Mouse (Mus musculus) embryo, embryonic 11.5 days (tissue): ENCODE measurements around the gene Spocd1.
A peak's percentile ranks its signal among the peaks of the same experiment; 100 is the strongest.

Experiments
- DNase-seq: peaks from one replicate; pipeline ENCODE4 v3.0.0-alpha.2; 2012; ENCODE audit warnings: low read depth, low spot score

Spocd1 gene

DNA sequence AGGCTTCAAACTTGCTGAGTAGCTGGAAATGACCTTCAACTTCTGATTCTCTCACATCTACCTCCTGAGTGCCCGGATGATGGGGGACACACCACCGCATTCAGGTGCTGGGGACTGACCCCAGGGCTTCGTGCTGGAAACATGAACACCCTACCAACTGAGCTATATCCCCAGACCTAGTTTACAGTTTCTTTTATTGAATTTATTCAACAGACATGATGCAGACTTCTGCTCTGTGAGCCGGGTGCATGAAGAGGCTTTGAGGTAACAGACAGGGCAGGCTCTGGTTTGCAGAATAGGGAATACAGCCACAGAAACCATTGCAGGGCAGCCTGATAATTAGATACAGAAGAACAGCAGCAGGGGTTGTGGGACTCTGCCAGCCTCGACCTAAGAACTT is 10.6 kb upstream of the Spocd1 start:
- no peak for DNase-seq

- DNase-seq: no peak
These were observed 10.1 kb upstream of the Spocd1 start for GRCm38 (mm10) chr4:129918901-129919300.

- no peak for DNase-seq
These were observed 8.3 kb upstream of the Spocd1 start for GRCm38 (mm10) chr4:129920542-129921313.

GRCm38 (mm10) chr4:129921314-129921587 is 7.8 kb upstream of the Spocd1 start:
- no peak for DNase-seq

- DNase-seq: no peak
These were observed 4.9 kb upstream of the Spocd1 start for GRCm38 (mm10) chr4:129924143-129924542.

DNA sequence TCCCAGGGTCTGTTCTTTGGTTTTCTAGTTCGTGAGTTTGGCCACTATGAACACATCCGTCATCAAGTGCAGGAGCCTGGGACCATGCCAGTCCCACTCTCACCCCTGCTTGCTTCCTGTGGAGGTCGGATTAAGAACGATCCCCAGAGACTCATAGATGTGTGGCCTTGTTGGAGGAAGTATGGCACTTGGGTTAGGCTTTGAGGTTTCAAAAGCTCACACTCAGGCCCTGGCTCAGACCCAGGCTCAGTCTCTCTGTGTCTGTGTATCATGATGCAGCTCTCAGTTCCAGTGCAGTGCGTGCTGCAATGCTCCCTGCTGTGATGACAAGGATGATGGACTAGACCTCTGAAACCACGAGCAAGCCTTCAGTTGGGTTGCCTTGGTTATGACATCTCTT is 4.4 kb upstream of the Spocd1 start:
- DNase-seq: no peak

GRCm38 (mm10) chr4:129926544-129926943 is 2.5 kb upstream of the Spocd1 start:
- DNase-seq: no peak

DNA sequence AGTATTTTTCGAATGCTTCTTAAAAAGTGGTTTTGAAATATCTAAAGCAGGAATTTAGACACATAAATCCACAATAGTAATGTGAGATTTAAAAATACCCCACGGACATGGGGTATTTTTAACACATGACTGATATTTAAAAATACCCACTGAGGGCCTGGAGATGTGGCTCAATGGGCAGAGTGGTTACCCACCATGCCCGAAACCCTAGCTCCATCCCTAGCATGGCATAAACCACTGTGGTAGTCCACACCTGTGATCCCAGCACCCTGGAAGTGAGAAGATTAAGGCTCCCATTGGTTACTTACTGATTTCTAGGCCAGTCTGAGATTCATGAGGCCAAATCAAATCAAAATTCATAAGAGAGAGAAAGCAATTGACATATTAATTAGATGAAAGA is 2.0 kb upstream of the Spocd1 start:
- no peak for DNase-seq

DNA sequence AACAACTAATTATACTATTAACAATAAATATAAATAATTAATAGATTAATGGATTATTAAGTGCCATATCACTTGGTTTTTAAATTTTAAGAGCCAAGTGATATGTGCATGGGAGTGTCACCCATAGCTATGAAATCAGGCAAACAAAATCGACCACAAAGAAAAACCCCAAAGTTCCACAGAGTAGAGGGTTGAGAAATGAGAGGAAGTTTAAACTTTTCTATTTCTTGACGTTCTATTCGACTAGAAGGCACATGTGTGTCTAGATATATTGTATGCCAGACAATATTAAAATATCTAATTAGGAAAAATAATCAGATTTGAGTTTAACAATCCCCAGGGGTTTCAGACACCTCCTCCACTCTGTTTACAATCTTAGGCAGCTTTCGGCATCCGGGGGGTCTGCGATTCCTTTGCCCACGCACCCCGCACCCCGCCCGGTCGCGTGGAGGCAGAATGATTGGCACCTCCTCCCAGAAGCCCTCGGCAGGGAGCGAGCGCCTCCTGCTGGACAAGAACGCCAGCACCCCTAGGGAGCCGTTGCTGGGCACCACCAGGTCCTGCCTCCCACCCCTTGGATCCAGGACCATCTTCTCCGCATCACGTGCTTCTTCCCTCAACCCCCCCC is 811 bp upstream of the Spocd1 start:
- peak; percentile 45 for DNase-seq

DNA sequence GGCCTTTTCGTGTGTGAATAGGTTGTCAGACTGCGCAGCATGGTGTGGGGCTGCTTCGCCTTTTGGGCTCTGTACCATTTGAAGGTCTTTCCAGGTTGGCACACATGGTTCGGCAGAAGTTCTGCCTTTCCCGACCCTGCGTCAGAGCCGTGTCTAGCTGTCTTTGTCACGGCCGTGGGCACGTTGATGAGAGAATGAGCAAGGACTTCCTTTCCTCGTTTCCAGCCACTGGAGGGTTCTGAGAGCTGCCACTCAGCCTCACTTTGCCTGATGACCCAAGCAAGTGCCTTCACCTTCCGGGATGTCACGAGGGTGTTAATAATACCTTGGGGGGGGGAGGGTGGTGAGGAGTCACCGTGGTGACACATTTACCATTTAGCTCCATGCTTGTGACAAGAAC is 4.6 kb downstream of the Spocd1 start:
- no peak for DNase-seq

- DNase-seq: no peak
These were observed 5.3 kb downstream of the Spocd1 start for GRCm38 (mm10) chr4:129934177-129934855.

GRCm38 (mm10) chr4:129951359-129951821 is 22.3 kb downstream of the Spocd1 start:
- DNase-seq: no peak

DNA sequence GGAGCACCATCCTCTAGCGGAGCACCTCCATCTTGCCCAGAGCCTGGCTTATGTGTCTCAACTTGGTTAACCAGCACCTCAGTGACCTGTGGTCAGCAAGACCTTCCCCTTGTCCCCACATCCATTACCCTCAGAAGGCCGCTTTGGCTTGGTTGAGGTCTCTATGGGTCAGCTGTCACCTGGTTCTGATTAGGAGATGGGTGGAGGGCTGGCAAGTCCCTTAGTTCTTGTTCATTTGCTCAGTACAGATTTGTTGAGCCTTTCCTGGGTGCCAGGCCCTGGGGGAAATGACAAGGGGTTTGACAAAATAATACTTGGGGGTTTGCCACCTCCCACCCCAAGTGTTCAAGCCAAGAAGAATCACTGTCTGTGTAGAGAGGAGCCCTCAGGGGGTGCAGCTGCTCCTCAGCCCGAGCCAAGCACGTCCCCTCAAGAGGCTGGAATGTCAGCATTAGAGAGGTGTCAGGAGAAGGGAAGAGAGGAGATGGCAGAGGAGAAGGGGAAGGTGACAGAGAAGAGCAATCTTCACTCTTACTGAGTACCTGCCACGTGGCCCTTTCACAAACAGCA is 23.3 kb downstream of the Spocd1 start:
- no peak for DNase-seq

DNA sequence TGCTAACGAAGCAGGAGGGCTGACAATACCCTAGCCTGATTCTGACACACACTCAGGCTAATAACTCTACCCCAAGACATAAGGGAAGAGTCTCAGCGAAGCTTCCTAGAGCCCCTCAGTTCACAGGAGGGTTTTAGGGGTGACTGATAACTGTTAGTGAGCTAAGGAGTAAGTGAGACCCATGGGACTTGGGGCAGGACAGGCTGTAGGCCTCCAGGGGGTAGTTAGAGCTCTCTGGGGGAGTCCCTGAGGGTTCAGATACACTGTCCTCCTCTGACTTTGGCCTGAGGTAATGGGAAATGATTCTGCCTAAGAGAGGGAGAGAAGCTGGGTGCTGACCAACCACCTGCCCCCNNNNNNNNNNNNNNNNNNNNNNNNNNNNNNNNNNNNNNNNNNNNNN is 25.5 kb downstream of the Spocd1 start:
- no peak for DNase-seq

GRCm38 (mm10) chr4:129960180-129960944 is 31.3 kb downstream of the Spocd1 start:
- peak; percentile 46 for DNase-seq

- DNase-seq: no peak
These were observed 36.2 kb downstream of the Spocd1 start for GRCm38 (mm10) chr4:129965294-129965693.

DNA sequence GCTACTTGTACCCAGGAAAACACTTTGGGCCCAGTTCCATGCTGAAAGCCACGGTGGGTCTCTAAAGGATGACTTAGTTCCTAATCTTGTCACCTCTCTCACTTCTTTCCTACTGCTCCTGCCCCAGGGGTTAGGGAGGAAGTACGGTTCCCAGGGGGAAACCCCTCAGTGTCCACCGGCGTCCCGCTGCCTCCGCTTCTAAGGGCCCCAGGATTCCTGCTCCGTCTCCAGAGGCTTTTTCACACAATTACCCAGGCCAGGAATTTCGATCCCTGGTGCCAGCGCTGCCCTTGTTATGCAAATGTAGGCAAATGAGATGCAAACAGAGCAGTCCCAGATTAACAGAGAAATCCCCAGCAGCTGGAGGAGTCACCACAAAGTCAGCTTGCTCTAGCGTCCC is 37.2 kb downstream of the Spocd1 start:
- DNase-seq: no peak

GRCm38 (mm10) chr4:129967024-129968014 is 38.3 kb downstream of the Spocd1 start:
- peak; percentile 30 for DNase-seq

DNA sequence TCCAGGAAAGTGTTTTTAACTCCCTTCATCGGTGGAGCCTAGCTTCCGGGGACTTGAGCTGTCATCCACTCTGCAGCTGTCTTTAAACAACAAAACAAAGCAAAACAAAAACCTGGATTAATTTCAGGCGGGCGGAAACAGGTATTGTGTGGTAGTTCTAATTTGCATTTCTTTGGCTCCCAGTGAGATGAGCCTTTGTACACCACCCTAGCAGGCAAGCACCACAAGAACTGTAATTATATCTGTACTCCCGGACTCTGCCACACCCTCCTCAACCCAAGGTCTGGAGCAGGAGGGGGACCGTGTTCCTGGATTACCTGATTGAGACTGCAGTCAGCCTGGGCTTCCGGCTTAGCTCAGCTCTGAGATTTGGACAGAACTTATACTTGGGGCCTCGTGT is 41.1 kb downstream of the Spocd1 start:
- DNase-seq: no peak

DNA sequence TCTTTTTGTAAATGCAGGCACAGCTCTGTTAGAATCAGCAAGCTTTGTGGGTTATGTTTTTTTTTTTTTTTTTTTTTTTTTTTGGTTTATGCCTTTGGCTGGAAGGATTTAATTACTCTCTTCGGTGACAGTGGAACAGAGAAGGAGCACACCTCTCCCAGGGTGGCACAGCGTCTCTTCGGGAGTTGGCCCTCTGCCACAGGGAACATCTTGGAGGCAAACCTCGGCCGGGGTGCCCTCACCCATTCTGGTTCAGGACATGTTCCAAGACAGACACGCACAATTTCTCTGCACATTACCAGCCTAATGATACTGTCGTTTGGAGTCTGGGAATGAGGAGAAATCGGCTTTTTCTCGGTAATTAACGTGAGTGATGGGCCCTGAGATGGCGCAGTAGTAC is 41.8 kb downstream of the Spocd1 start:
- DNase-seq: no peak

GRCm38 (mm10) chr4:129971989-129972388 is 42.9 kb downstream of the Spocd1 start:
- DNase-seq: no peak
